Mouse (Mus musculus) R1 (cell line): Measurements from ENCODE around the gene Vps11.
"Not testable (repeated sequence)": the region's sequence is repeated elsewhere in the genome, so short reads cannot be mapped to it uniquely, and the experiment has no call there.

ENCODE experiments used
- DNase-seq: peaks from one replicate; pipeline ENCODE4 v3.0.0-alpha.2; 2018; ENCODE audit warnings: low read depth, low spot score

Vps11 gene

DNA sequence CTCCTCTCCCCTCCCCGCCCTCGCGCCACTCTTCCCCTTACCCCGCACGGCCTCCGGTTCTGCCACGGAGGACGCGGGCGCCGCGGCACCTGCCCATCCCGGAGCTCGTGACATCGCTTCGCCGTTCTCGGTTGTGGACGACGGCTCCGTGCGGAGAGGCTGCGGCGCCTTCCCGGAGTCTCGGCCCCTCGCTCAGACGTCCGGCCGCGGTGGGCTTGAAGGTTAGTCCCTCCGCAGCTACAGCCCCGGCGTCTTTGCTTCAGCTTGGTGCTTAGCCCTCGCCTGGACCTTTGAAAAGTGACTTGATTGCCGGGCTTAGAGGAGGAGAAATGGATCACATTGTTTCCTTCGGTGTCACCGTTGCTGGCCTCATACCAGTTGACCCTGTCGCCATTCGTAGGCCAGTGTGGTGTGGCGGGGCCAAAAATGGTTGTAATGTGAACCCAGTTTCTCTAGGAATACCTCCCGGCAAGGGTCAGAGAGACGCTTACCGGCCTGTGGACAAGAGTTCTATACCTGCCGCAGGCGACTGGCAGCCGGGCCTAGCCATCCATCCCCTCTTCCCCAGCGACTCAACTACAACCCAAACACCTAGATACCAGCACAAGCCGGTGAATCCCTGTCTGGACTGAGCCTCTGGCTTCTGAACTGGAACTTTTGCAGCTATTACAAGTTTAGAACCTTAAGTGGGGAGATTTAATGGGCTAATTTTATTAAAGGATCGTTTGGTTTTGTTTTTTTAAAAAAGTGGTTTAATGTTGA lies 26.0 kb downstream of the Vps11 start:
- peak; percentile 57 for DNase-seq

DNA sequence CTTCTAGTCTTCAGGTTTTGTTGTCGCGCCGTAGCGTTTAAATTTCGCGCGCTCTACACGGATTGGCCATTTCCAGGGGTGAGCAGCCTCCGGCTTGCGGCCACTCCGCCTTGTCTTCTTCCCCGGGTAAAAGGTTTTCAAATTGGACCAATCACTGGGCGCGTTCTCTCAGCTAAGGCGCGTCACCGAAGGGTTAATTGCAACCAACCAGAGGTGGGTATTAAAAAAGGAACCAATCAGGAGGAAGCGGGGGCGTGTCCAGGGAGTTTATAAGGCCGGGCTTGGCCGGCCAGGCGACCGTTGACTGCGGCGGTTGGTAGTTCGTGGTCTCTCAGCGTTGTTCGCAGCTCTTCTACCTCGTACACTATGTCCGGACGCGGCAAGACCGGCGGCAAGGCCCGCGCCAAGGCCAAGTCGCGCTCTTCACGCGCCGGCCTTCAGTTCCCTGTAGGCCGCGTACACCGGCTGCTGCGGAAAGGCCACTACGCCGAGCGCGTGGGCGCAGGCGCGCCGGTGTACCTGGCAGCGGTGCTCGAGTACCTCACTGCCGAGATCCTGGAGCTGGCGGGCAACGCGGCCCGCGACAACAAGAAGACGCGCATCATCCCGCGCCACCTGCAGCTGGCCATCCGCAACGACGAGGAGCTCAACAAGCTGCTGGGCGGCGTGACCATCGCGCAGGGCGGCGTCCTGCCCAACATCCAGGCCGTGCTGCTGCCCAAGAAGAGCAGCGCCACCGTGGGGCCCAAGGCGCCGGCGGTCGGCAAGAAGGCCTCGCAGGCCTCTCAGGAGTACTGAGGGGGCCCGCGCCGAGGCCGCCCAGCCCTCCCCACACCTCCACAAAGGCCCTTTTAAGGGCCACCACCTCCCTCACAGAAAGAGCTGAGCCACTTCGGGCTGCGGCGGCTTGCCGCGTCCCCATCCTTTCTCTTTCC lies 26.8 kb downstream of the Vps11 start, which contains the start of gene H2afx:
H2afx (plus strand) TSS at position 299 of the 935 bp plus-strand sequence.
- peak; percentile 100 for DNase-seq

DNA sequence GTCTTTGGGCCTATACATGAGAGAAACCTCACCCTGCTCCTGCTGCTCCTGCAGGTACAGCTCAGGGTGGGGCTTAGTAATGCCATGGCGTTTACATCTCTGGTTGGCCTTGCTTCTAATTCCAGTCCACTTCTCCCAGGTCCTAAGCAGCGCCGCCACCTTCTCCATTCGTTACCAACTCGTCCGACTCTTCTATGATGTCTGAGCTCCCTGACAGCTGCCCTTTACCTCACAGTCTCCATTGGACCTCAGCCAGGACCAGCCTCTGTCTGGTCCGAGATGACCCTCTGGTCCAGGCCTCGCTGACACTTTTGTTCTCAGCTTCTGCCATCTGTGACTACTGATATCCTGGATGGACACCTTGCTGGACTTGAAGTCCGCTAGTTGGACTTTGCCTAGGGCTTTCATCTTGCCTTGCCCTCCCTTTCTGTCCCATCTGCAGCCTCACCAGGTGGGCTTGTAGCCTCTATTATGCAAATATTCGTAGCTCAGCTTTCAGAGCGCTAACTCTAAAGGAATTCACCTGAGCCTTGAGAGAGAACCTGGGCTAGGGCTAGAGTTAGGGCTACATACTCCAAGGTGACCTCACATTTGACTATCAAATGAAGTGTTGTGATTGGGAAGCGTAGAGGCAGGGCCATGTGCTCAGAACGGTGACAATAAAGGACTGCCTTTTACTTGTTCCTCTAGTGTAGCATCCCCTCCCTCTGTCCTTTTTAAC lies 28.4 kb downstream of the Vps11 start:
- DNase-seq, result peak; percentile 97

DNA sequence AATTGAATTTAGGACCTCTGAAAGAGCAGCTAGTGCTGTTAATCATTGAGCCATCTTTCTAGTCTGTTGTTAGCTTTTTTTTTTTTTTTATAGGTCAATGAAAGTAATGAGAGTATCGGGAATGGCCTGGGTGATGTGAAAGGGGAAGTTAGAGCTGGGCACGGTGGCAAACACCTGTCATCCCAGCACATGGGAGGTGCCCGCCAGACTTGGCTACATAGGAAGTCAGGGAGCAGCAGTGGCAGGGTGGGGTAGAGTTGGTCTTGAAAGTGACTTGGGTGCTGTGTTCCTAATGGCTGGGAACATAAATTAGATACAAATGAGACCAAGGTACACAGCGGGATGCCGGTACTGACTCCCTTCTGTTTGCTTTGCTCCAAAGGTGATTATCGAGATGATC lies 30.7 kb downstream of the Vps11 start:
- no peak for DNase-seq

DNA sequence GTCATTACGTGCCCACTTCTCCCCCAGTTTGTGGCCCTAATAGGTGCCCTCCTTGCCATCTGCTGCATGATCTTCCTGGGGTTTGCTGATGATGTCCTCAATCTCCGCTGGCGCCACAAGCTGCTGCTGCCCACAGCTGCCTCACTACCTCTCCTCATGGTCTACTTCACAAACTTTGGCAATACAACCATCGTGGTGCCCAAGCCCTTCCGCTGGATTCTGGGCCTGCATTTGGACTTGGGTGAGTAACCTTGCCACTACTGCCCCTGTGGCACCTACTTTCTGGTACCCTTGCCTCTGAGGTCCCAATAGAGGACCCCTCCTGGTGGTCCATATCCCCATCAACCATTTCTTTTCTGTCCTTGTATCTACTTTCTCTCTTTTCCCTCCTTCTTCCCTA lies 33.5 kb downstream of the Vps11 start:
- DNase-seq, result no peak

DNA sequence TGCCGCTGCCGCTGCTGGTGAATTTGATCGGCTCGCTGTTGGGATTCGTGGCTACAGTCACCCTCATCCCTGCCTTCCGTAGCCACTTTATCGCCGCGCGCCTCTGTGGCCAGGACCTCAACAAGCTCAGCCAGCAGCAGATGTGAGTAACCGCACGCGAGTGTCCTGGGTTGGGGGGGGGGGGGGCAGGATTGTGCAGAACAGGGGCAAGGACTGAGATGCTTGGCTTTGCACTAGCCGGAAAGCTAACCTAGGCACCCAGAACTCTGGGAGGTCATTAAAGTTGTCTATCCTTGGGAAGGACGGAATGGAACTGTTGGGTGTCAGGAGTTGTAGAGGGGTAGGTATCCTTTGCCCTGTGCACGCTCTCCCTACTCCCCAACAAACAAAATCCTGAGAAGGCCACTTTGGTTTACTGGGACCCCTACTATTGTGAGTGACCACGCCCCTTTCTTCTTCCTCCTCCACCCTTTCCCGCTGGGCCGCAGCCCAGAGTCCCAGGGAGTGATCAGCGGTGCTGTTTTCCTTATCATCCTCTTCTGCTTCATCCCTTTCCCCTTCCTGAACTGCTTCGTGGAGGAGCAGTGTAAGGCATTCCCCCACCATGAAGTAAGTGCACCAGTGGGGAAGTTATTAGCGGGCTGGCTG lies 34.3 kb downstream of the Vps11 start:
- peak; percentile 74 for DNase-seq

DNA sequence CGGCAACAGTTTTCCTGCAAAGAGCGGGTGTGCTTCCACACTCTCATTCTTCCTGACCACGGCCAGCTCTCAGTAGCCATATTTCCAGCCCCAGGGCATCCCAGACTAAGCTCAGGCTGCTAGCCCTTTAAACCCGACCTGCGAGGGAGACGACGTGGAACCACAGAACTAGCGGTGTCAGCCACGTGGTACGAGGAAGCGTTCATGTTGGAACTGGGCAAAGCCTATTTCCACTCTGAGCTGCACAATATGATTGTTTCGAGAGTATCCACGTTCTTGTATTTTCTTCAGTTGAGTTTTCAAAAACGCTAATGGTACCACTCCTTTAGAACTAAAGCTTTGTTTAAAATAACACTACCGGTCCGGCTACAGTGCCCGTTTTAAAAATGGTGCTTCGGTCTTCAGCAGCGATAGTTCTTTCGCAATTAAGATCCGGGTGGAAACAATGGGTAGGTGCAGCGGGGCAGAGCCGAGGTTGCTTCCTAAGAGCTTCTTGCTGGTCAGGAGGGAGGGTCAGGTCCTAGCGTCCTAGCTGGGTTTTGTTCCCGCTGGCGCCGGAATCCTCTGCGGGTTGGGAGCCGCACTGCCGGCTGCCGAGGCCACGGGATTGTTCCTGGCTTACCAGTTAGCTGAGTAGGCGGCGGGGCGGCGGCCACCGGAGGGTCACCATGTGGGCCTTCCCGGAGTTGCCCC lies 35.0 kb downstream of the Vps11 start:
- DNase-seq, result peak; percentile 95

DNA sequence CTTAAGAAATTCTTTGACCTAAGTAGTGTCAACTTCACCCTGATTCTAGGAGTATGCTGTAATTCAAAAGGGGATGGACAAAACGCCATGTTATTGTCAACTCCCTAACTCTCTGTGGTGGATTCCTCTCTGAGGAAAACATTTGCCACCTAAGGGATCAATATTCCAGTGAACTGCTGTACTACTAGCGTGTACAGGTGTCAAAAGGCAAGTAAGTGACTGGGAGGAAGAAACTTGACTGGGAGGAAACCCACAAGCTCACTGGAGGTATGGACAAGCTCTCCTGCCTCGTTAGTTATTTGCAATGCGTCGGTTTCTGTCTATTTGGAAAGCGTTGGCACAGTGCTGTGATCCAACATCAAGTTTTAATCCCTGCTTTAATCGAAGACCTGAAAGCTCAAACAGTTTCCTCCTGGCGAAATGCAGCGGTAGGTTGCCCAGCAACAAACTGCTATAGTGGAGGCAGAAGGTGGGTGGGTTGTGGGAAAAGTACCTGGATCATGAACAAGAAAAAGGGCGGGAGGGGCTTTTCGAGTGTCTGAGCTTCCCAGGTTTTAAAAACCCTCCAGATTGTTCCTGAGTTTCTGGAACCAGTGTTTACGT lies 35.6 kb downstream of the Vps11 start, which contains the start of gene Dpagt1:
Dpagt1 (plus strand) TSS at position 252 of the 603 bp plus-strand sequence.
- peak; percentile 83 for DNase-seq

DNA sequence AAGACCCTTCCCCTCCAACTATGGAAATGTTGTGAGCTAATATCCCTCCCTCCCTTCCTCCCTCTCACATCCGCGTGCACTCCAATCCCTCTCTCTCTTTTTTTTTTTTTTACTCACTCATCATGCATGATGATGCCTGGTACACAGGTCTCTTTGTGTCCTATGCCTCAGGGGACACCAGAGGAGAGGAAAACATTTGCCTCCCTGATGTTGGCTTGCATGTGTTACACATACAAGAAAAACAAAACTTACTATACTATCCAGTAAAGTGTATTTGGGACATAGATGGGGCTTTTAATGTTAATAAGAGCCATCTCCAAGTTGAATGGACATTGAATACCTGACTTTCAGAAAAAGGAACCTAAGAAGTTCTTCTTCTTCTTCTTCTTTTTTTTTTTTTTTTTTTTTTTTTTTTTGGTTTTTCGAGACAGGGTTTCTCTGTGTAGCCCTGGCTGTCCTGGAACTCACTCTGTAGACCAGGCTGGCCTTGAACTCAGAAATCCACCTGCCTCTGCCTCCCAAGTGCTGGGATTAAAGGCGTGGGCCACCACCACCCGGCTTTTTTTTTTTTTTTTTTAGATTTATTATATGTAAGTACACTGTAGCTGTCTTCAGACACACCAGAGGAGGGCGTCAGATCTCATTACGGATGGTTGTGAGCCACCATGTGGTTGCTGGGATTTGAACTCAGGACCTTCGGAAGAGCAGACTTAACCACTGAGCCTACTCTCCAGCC lies 36.3 kb downstream of the Vps11 start:
- not testable (repeated sequence) for DNase-seq

DNA sequence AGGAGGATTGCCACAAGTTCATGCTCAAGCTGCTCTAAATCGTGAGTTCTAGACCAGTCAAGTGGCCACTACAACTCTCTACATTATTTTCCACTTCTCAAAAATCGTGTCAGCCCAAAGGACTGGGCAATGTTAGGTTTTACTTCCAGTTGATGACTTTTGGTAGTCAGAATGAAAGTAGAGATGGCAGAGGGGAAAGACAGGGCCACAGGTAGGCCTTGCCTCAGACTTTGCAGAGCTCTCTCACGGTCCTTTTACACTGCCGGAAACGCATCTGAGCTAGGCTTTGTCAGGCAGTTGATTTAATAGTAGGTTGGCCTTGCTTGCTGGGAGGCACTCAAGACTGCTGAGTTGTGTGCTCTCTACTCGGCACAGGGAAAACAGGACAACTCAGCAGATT lies 37.3 kb downstream of the Vps11 start:
- DNase-seq, result no peak

DNA sequence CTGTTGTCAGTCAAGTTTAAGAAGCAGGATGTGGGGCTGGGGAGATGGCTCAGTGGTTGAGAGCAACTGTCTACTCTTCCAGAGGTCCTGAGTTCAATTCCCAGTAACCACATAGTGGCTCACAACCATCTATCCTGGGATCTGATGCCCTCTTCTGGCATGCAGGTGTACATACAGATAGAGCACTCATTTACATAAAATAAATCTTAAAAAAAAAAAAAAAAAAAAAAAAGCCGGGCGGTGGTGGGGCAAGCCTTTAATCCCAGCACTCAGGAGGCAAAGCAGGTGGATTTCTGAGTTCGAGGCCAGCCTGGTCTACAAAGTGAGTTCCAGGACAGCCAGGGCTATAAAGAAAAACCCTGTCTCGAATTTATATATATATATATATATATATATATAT lies 37.8 kb downstream of the Vps11 start:
- DNase-seq, result peak; percentile 23

DNA sequence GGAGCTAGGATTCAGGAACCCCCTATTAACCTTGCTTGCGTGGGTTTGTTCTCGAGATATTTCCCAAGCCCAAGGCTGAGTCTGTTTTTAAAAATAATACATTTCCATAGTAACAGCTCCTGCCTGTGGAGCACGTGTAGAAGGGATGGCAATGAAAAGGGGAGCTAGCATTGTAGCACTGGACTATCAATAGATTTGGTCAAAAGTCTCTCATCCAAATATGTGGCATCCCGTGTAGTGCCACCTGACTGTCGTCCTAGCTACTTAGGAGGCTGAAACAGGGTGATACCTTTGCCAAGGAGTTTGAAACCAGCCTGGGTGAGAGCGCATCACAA lies 40.7 kb downstream of the Vps11 start:
- no peak for DNase-seq

DNA sequence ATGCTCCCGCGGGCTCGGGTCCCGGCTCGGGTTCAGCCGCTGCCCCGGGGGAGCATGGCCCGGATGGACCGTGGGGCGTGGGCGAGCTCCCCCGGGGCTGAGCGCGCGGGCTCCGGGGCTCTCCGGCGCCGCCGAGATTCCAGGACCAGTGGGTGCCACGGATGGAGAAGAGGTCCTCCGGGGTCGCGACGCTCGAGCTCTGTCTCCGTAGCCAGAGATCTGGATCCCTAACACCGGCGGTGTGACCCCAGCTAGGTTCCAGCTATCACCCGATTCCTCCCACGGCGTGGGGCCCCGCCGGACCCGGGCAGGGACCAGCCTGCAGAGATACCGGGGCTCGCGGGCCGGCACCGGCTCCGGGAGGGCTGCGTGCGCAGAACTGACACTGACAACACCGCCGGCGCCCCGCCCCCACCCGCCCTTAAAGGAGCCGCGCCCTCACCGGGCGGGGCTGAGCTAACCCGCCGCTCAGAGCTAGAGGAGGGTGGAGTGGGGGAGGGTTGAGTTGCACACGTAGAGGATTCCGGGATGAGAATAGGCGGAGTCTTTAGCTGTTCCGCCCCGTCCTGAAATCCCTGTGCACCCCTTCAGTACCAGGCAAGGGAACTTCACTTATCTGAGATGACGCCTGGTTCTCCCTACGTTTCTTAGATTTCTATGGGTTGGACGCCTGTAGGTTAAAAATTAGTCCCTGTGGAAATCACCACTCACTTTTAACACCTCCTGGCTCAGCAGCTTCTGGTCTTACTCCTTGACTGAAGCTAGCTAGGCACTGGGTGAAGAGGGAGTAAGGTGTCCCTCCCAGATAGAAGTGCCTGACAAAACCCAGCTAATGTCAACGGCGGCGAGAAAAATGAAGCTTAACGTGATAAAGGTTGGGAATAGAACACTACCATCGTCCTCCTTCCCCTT lies 41.3 kb downstream of the Vps11 start, which contains the start of gene C2cd2l:
C2cd2l (minus strand) TSS at position 399 of the 912 bp plus-strand sequence.
- peak; percentile 98 for DNase-seq

DNA sequence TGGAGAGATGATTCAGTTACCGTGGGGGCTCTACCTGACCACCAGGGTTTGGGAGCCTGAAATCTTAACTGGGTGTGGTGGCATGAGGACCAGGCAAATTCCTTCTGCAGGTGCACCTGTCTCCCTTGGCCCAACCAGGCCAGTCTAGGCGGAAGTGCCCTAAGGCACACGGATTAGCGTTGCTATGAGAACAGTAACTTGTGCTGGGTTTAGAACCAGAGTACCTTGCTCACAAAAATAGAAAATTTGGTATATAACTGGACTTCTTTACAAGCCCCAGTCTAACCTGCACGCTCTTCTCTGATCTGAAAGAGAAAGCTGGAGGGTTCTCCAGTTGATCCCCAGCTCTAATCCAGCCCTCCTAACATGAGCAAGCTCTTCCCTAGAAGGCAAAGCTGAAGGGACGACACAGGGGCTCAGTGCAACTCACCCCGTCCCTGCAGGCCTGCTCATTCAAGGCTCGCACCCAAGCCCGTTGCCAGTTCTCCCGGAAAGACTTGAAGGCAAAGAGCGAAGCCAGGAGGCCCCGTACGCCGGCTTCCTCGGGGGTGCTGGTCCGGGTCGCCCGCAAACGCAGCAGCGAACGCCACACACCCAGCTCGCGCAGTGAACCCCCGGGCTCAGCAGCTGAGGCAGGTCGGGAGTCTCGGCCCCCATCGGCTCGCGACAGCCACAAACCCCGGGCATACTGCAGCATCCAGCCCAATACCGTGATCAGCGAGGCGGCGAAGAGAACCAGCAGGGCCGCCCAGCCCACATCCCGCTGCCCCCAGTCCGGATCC lies 42.2 kb downstream of the Vps11 start:
- DNase-seq, result peak; percentile 36

DNA sequence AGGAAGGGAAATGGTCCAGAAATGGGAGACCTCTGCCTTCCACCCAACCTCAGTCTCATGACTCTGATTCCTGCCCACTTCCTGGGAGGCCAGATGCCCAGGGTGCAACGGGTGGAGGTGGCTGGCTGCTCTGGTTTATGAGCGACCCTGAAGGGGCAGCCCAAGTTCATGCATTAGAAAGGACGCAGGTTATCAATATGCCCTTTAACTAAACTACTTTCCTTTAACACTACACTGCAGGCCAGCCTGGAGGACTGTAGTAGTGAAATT lies 42.7 kb downstream of the Vps11 start:
- DNase-seq, result no peak

DNA sequence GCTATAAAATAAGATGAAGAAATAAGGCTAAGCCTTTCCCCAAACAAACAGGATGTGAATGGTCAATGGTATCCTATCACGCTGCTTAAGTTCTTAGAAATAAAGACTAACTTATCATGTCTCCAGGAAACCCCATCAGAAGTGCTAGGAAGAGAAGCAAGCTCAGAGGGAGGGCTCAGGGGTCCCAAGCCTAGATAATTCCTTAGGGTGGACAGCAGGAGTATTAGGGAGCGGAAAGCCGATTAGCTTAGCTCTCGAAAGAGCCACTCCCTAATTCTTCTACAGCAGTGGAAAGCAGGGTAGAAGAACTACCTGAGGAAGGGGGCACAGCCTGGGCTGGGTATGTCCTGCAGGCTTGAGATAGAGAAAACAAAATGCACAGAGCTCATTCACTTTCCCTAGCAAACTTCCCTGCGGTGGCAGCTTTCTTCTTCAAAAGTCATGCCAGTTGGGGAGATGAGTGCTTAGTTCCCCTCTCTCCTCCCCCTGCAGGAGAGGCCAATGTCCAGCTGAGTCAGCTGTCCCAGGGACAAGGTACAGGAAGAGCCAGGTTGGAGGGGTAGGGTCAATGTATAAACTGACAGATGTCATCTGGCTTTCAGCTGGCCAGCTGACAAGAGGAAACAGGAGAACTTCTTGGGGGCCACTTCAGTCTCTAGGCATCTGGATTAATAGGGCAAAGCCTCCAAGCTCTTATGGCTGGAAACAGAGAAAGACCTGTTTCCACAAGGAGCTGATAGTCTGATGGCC lies 43.2 kb downstream of the Vps11 start:
- no peak for DNase-seq

DNA sequence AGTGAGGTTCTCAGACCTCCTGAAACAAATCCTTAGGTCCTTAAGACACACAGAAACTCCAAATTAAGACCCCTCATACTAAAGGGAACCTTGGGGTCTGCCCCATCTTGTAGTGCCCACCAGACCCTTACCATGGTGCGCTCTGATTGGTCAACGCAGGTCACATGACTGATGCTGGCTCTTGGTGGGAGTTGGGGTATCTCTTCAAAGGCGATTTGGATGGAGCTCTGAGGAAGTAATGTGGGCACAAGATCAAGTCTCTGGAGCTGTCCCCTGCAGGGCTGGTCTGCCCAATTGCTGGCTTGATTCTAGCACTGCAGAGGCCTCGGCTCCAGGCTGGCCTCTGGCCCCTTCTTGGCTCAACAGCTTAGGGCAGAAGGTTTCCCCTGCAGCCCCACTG lies 44.0 kb downstream of the Vps11 start:
- no peak for DNase-seq
